Mouse (Mus musculus) forelimb bud, embryonic 11.5 days (tissue): ENCODE measurements at regions not wholly inside any gene's neighbourhood (a gene's known extent, or its start where the extent isn't known, plus 50 kb on each side); places are given as distances from the start of the nearest gene placed in this dataset.
A peak's percentile ranks its signal among the peaks of the same experiment; 100 is the strongest.
"Not testable (repeated sequence)": the region's sequence is repeated elsewhere in the genome, so short reads cannot be mapped to it uniquely, and the experiment has no call there.

Source experiments
- DNase-seq: peaks from one replicate; pipeline ENCODE4 v3.0.0-alpha.2; 2012; ENCODE audit warnings: low read depth, low spot score

DNA sequence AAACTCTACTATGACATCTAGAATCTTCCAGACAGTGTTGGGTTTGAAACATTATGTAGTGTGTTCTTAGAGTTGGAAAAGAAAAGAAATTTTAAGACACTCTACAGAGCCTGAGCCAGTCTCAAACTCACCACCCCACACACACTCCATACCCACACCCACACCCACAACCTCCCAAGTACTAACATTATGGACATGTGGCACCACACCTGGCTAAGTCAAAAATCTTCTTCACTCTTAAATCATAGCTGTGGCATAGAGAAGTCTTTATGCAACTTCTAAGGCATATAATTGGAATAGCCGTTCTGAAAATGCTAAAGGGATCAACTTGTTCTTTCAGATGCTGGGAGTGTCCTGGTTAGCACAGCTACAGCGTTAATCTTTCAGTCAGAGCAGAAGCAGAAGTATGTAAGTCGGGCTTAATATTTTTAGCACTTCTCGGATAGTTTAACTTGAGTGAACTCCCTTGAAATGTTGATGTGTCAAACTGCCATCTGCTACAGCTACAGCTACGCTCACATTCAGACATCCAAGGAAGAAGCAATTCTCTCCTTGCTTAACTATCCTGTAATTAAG is 68.6 kb upstream of the Creb1 start:
- DNase-seq = no peak

DNA sequence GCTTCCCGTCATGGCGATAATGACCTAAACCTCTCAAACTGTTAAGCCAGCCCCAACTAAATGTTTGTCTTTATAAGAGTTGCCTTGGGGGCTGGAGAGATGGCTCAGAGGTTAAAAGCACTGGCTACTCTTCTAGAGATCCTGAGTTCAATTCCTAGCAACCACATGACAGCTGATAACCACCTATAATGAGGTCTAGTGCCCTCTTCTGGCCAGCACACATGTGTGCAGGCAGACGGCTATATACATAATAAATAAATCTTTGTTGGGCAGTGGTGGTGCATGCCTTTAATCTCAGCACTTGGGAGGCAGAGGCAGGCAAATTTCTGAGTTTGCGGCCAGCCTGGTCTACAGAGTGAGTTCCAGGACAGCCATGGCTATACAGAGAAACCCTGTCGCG is 70.8 kb upstream of the Creb1 start:
- DNase-seq = not testable (repeated sequence)

DNA sequence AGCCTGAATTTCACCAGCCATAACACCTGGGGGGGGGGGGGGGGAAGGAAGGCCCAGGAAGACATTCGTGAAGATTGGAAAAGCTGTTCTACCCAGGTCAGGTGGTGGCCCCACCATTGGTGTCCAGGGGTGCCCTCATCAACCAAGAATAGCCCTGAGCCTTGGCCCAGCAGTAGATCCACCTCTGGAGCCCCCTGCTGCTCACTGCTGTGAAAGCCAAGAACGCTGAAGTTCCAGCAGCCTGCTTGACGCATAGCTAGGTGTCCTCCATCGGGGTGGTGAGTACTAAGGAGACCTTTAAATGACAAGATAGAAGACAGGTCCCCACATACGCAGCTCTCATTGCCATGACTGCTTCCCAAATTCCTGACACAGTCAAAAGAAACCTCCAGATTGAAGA is 74.6 kb upstream of the Creb1 start:
- no peak for DNase-seq

DNA sequence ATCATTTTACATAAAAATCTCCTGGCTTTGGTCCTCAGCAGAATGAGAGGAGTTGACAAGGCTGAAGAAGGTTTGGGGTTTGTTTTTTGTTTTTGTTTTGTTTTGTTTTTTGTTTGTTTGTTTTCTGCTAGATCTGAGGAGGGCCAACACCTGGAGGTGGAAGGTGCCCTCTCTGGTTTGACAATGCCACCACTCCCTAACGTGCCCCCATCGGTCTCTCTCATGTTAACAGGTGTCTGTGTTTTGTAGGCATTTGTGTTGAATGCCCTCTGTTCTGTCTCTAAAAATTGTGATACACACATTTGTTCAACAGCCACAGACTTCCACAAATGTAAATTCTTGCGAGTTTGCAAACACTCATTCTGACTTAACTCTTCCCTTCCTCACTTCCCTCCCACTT is 83.3 kb upstream of the Creb1 start:
- no peak for DNase-seq

DNA sequence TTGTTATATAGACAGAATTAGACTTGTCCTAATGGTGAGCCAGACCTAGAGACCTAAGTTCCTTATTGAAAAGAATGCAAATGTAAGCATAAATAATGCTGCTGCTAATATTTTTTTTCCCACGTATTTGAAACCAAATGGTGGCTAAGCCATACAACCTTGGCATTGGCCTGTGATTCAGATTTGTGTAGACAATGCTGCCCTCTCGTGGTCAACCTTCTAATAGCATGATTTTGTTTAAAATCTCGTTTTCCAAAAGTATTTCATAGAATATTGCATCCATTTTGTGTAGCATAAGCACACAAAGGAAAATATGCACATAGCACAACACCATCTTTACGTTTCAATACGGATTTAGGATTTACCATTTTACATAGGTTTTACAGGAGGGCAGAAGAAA is 84.4 kb upstream of the Creb1 start:
- DNase-seq = peak; percentile 84

DNA sequence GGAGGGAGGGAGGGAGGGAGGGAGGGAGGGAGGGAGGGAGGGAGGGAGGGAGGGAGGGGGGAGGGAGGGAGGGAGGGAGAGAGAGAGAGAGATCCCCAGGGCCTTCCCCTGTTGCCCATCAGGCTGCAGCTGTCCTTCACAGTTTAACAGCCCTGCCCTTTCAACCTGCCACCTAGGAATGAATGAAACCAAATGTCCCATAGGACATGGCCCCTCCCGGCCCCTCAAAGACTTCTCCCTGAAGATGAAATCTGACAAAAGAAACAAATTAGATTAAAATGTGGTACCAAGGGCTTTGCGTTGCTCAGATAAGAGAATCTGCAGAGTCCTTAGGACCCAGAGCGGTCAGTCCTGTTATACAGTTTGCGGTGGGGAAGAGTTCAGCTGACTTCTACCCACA is 86.0 kb upstream of the Creb1 start:
- no peak for DNase-seq

DNA sequence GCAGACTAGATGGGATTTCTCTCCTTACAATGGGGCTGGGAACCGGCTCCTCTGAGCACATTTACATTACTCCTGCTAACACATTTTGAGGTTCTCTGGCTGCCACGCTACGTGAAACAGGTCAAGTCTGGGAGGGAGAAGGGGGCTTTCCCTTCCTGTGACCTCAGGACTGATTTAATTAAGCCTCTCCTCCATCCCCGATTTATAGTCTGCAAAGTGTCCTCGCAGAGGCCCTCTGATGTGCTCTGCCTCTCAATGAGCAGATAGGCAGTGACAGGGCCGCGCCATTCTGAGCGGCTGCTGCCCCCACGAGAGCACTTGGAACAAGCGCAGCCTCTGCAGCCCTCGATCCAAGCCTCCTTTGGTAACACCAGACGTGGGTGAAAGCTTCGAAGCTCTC is 86.5 kb upstream of the Creb1 start:
- DNase-seq = peak; percentile 63

DNA sequence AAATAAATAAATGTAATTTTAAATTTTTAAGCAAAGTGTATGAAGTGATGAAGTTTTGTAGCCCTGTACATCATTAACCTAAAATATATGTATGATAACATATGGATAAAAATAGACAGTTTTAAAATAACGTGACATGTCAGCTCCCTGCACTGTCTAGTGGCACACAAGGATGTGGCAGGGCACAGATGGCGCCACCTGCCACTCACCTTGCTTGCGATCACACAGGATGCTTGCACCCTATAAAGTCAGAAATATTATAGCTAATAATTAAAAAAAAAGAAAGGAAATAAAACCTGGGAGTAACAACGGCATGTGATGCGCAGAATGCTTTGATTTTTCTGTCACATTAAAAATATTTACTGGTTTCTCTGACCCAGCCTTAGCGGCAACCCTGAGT is 89.0 kb upstream of the Creb1 start:
- DNase-seq = no peak

DNA sequence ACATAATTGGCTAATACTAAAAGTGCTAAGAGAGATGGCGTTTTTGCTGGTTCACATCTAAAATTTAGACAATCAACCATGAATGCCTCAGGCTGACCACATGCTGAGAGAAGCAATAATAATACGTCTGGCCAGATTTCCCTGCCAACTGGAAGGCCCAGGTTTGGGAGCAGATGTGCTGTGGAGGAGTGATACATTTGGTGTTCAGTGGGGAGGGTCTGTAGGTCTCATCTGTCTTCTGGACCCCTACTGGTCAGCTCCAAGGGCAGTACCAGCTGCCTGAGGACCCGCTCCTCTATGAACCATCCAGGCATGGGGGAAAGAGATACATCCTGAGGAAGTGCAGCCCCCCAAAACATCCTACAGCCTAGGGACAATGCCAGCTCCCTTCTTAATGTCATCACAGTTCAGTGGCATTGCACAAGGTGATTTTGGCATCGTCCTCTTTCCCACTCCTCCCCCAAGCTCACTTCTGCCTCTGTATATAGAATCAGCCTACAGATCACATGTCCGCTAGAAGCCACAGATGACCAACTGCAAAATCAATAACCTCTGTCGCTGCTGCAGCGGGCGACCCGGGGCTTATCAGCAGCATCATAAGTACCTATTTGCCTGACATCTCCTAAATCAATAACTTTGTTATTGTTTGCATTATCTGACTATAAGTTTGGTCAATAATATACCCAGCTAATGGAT is 90.1 kb upstream of the Creb1 start:
- DNase-seq = no peak

DNA sequence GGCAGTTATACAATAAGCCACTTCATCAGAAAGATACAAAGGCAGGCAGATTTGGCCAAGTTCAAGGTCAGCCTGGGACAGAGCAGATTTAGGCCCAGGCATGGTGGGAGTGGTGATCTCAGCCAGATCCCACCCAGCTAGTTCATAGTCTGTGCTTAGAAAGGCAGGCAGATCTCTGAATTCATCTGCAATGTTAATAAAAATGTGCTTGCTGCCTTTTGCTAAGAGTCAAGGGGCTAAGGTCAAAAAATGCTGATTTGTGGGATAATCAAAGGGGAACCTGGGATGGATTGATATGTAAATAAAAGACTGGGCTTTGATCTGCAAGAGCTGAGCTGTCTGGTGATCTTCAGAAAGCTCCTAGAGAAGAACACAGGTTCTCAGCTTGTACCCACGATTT is 109.2 kb upstream of the Creb1 start:
- DNase-seq = no peak

DNA sequence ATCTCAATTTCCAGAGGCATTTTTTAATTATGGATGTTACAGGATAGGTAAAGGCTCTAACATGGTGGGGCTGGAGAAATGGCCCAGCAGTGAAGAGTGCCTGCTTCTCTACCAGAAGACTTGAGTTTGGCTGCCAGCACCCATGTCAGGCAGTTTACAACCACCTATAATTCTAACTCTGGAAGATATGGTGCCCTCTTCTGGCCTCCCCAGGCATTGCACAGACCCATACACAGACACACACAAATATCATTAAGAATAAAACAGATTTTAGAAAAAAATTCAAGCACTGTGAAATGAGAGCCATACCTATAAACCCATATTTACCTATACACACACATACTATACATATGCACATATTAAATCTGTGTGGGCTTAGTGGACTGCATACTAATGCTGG is 113.9 kb upstream of the Creb1 start:
- no peak for DNase-seq

DNA sequence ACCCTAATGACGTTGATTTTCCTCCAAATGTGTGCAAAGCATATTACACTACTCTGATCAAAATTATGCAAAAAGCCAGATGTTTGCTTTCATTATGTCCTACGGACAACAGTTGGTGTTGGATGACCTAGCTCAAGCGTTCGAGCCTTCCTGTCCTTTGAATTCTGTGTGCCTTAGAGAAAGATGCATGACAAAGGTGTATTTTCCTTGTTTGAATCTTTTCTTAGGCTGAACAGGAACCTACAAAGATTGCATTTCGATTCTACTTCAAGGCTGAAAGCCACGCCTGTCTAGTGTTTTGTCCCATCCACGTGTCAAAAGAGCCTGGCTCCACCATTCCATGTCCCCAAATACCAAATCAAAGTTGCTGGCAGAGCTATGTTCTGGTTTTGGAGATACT is 116.5 kb upstream of the Creb1 start:
- DNase-seq = no peak

DNA sequence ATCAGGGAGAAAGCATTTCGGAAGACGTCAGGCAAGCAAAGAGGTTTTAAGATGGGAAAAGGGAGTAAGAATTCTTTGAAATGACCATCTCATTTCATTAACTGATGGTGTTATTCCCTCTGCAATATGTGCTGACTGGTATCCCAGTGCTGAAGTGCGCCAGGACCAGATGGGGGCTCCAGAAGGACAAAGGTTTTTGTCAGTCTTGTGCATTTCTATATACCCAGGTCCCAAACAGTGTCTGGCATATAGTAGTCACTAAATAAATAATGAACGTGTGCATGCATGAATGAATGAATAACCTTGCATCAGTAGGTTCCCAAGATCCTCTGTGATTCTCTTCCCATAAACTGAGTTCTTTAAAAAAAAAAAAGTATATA is 119.3 kb upstream of the Creb1 start:
- DNase-seq = no peak

DNA sequence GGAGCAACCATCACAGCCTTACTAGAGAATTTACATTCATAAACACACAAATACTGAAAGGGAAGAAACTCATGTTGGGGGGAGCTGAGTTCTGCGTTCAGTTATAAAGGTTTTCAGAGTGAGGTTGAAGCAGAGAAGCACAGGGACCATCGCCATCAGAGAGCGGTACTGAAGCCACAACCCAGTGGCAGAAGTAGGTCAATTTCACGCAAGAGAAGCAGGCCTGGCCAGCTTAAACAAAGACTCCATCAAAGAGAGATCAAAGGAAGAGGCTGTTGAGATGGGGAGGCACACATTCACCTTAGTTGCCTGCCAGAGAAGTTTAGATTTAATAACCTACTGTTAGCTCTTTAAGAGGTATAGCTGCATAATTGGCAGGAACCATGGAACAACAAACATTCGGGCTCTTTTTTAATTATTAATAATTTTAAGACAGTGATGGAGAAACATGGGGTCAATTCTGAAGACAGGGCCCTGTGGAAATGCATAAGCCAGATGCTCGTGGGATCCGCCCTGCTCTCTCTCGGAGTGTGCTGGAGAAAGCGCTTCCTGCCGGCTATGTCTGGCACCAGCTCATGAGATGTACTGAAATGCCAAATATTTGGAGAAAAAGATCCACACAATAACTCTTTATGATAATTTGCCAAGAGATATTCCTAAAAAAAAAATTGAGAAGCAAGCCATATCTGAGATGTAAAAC is 119.8 kb upstream of the Creb1 start:
- DNase-seq = no peak

DNA sequence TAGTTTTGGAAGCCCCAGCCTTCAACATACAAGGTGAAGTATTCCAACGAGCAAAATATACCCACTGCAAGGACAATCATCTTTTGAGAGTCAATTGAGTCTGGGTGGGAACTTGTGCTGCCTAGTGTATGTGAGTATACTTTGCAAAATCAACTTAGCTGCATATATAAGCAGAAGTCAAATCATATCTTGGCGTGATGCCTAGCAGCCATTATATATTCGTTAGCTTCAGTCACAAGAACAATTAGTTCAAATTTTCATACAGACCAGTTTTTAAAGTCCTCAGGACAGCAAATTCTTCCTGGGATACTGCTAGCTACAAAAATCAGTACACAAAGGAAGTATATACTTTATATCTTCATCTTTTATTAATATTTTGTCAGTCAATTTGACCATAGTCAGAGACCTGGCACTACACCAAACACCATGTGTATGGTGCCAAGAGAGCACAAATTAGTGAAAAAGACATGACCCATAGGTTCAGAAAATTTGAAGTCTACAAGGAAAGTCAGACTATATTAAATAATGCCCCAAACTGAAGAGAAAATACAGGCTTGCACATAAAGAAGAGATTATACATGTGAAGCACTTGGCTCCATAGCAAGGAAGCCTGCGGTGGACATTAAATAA is 120.5 kb upstream of the Creb1 start:
- no peak for DNase-seq

DNA sequence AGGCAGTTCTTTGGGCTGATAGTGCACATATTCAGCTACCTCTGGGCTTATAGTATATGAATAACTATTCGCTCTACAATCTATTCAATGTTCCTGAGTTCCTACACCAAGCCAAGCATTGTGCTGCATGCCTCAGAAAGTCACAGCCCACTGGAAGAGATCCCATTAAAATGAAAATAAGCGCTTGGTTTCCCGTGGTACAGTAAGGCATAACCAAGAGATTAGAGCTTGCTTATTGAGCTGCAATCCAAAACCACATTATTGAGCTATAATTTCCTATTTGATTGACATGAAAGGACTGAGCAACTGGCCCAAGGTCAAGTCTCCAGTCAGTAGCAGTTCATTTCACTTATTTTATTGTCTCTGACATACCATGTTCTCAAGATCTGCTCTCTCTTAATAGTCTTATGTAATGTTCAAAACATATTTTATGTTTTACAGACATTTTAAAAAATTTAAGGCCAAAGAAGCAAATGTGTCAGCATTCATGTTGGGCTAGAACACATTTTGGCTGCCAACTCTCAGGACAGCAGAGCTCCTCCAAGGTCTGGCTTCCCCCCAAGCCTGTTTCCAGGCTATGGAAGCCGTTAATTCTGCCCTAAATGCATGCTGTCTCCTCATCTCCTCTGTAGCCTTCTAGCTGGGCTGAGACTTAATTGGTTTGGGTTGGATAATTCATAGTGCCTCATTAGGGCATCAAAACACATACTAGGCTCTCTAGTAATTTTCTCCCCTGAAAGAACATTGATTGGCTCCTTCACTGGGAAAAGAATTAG is 123.5 kb upstream of the Creb1 start:
- DNase-seq = no peak

DNA sequence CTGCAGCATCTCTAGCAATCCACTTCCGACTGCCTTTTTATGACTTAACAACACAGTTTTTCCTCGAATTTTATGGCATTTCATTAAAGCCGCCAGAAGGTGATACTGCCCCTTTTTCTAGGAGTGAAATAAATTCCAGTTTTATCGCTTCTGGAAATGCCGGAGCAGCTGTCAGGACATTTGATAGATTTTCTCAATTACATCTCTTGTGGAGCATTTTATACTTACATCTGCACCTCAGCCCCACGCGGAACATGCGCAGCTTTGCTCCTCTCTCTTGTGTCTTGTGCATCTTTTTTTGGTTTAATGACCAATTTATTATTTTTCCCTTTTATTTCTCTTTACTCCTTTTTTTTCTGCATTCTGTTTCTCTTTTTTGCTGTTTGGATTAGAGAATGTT is 140.9 kb upstream of the Creb1 start:
- no peak for DNase-seq

DNA sequence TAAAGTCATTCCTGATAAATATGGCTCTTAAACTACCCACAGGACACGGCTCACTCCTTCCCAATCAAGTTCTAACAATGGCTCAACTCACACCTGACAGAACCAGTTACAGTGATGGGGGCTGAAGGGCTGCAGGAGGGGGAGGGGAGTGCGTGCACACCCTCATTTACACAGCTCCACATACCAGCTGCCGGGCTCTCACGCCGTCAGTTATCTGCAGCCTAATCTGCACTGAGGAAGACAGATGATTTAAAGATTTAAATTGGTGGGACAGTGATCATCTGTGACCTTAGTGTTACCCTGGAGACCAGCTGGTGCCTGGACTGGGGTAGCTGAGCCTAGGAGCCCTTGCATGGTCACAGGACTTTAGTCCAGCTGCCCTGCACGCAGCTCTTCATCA is 151.2 kb upstream of the Creb1 start:
- DNase-seq = peak; percentile 41

DNA sequence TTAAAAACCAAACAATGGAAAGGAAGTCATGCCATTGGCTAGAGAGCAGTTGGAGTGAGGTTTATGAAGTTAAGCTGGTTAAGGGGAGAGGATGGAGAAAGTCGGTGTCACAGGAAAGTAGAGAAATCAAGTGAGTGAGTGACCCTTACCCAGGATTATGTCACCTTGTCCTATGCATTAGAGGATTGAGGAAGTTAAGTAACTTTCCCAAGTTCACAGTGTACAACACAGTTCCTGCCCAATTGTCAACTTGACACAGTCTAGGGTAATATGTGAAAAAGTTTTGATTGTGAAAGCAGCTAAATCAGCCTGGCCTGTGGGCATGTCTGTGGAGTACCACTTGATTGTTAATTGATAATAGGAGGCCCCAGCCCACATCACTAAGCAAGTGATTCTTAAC is 156.0 kb upstream of the Creb1 start:
- DNase-seq = not testable (repeated sequence)

DNA sequence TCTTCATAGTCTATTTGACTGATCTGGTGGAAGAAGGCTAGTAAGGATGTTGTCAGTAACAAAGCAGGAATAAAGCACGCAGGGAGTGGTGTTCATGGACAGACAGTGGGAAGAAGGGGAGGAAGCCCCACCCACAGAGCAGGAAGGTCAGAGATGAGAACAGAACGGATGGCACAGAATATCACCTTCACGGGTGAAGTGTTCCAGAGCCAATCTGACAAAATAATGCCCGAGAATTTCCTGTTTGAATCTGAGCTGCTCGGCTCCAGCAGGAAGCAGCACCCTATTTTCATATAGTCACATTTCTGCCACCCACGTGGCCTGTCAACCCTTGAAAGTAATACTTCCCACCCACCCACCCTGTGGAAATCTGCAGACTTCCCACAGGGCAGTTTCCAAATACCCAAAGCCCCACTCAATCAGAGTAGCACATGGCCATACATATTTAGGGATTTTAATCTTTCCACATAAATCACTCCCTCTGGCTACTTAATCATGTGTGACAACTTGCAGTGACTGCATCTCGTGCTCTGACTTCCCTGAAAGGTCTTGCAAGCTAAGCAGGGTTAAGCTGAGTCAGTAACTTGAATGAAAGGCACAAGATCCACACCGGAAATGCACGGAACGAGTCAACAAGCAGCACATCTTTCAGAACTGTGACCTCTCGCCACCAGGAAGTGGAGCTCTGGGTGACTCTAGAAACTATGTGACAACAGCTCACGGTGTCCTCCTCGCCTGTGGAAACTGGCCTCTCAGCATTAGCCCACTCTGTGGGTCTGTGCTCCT is 158.0 kb upstream of the Creb1 start:
- DNase-seq = no peak

DNA sequence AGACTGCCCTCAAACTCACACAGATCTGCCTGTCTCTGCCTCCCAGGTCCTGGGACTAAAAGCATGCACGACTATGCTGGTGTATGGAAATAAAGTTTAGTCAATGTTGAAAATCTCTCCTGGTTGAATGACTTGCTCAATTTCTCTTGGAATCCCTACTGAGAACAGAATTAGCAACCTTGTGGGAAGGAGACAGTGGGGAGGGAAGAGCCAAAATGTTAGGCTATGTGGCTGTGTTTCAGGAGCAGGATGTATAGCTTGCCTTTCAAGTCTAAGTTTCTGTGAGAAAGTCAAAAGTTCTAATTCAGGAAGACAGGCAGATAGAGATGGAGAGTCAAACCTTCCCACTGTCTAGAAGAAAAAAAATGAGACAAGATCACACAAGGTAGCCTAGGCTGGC is 168.3 kb upstream of the Creb1 start:
- DNase-seq = no peak
